Mouse (Mus musculus): Measurements from ENCODE around the gene Smad5. TPM values are rescaled to one million over a fixed set of nuclear protein-coding genes. Genes with fewer than 3 reads are reported as not detected.

The Smad5 gene
- polyA plus RNA-seq, 1 experiment from 2014 or later: 56.4 TPM

- DNase-seq (ENCODE audit: low spot score) (no peak), ATAC-seq (ENCODE audit: insufficient read depth, low FRiP score, low TSS enrichment) (no peak)
- H3K4me2 ChIP-seq (ENCODE audit: low read depth): no peak overlapping the region
- H3K36me3 ChIP-seq (ENCODE audit: control insufficient read depth, insufficient read depth, low read length): no peaks in the 10 kb centered on the region
- H3K27ac ChIP-seq (ENCODE audit: low read depth, low read length): no peak overlapping the region
- H3K9me3 ChIP-seq (ENCODE audit: control insufficient read depth, low read length): no peaks in the 10 kb centered on the region
- H3K9ac ChIP-seq (ENCODE audit: low read length): no peak overlapping the region
- 42% methylated on average over 10 of the region's 10 CpGs for WGBS
- H3K27me3 ChIP-seq (ENCODE audit: control insufficient read depth, insufficient read depth, low read length): no peaks in the 10 kb centered on the region
- H3K4me3 ChIP-seq (ENCODE audit: low read depth, low read length): no peak overlapping the region
- H3K4me1 ChIP-seq (ENCODE audit: control insufficient read depth, insufficient read depth, low read length): no peaks in the 10 kb centered on the region; the same call in 1 of the 2 replicates
Measured at GRCm38 (mm10) chr13:56678188-56678787, 24.5 kb upstream of the Smad5 start.

- Histone ChIP-seq H3K27me3 (ENCODE audit: control insufficient read depth, insufficient read depth, low read length) (no peaks in the 10 kb centered on the region), H3K9ac (ENCODE audit: low read length) (no peak overlapping the region), H3K9me3 (ENCODE audit: control insufficient read depth, low read length) (no peaks in the 10 kb centered on the region), H3K36me3 (ENCODE audit: control insufficient read depth, insufficient read depth, low read length) (no peaks in the 10 kb centered on the region), H3K4me3 (ENCODE audit: low read depth, low read length) (no peak overlapping the region), H3K4me1 (ENCODE audit: control insufficient read depth, insufficient read depth, low read length) (no peaks in the 10 kb centered on the region; the same call in 1 of the 2 replicates), H3K4me2 (ENCODE audit: low read depth) (no peak overlapping the region), H3K27ac (ENCODE audit: low read depth, low read length) (no peak overlapping the region)
- ATAC-seq (ENCODE audit: insufficient read depth, low FRiP score, low TSS enrichment) (no peak), DNase-seq (ENCODE audit: low spot score) (no peak)
- WGBS: 62% methylated on average over 10 of the region's 10 CpGs
Measured at GRCm38 (mm10) chr13:56678826-56679504, 23.8 kb upstream of the Smad5 start.

GRCm38 (mm10) chr13:56681924-56682323, 20.9 kb upstream of the Smad5 start:
- Histone ChIP-seq H3K9me3 (ENCODE audit: control insufficient read depth, low read length) (no peaks in the 10 kb centered on the region), H3K4me1 (ENCODE audit: control insufficient read depth, insufficient read depth, low read length) (no peaks in the 10 kb centered on the region; the same call in 1 of the 2 replicates), H3K4me2 (ENCODE audit: low read depth) (no peak overlapping the region), H3K9ac (ENCODE audit: low read length) (no peak overlapping the region), H3K27me3 (ENCODE audit: control insufficient read depth, insufficient read depth, low read length) (no peaks in the 10 kb centered on the region), H3K36me3 (ENCODE audit: control insufficient read depth, insufficient read depth, low read length) (no peaks in the 10 kb centered on the region), H3K4me3 (ENCODE audit: low read depth, low read length) (no peak overlapping the region), H3K27ac (ENCODE audit: low read depth, low read length) (no peak overlapping the region)
- no peak for DNase-seq (ENCODE audit: low spot score)
- 75% methylated on average over 4 of the region's 4 CpGs for WGBS
- no peak for ATAC-seq (ENCODE audit: insufficient read depth, low FRiP score, low TSS enrichment)

GRCm38 (mm10) chr13:56682326-56682725, 20.5 kb upstream of the Smad5 start:
- Histone ChIP-seq H3K4me1 (ENCODE audit: control insufficient read depth, insufficient read depth, low read length) (no peaks in the 10 kb centered on the region; the same call in 1 of the 2 replicates), H3K9ac (ENCODE audit: low read length) (no peak overlapping the region), H3K27ac (ENCODE audit: low read depth, low read length) (no peak overlapping the region), H3K9me3 (ENCODE audit: control insufficient read depth, low read length) (no peaks in the 10 kb centered on the region), H3K4me2 (ENCODE audit: low read depth) (no peak overlapping the region), H3K27me3 (ENCODE audit: control insufficient read depth, insufficient read depth, low read length) (no peaks in the 10 kb centered on the region), H3K4me3 (ENCODE audit: low read depth, low read length) (no peak overlapping the region), H3K36me3 (ENCODE audit: control insufficient read depth, insufficient read depth, low read length) (no peaks in the 10 kb centered on the region)
- WGBS: 86% methylated on average over 17 of the region's 17 CpGs
- ATAC-seq (ENCODE audit: insufficient read depth, low FRiP score, low TSS enrichment) (no peak), DNase-seq (ENCODE audit: low spot score) (no peak)

GRCm38 (mm10) chr13:56683306-56683705, 19.5 kb upstream of the Smad5 start:
- Histone ChIP-seq H3K4me1 (ENCODE audit: control insufficient read depth, insufficient read depth, low read length) (no peaks in the 10 kb centered on the region; the same call in 1 of the 2 replicates), H3K27ac (ENCODE audit: low read depth, low read length) (no peak overlapping the region), H3K9ac (ENCODE audit: low read length) (no peak overlapping the region), H3K4me3 (ENCODE audit: low read depth, low read length) (no peak overlapping the region), H3K9me3 (ENCODE audit: control insufficient read depth, low read length) (no peaks in the 10 kb centered on the region), H3K27me3 (ENCODE audit: control insufficient read depth, insufficient read depth, low read length) (no peaks in the 10 kb centered on the region), H3K4me2 (ENCODE audit: low read depth) (no peak overlapping the region), H3K36me3 (ENCODE audit: control insufficient read depth, insufficient read depth, low read length) (no peaks in the 10 kb centered on the region)
- no peak for DNase-seq (ENCODE audit: low spot score)
- 87% methylated on average over 7 of the region's 7 CpGs for WGBS
- no peak for ATAC-seq (ENCODE audit: insufficient read depth, low FRiP score, low TSS enrichment)

- Histone ChIP-seq H3K4me2 (ENCODE audit: low read depth) (no peak overlapping the region), H3K9me3 (ENCODE audit: control insufficient read depth, low read length) (no peaks in the 10 kb centered on the region), H3K27ac (ENCODE audit: low read depth, low read length) (no peak overlapping the region), H3K4me1 (ENCODE audit: control insufficient read depth, insufficient read depth, low read length) (no peaks in the 10 kb centered on the region), H3K4me3 (ENCODE audit: low read depth, low read length) (no peak overlapping the region), H3K27me3 (ENCODE audit: control insufficient read depth, insufficient read depth, low read length) (no peaks in the 10 kb centered on the region), H3K9ac (ENCODE audit: low read length) (no peak overlapping the region), H3K36me3 (ENCODE audit: control insufficient read depth, insufficient read depth, low read length) (no peaks in the 10 kb centered on the region)
- DNase-seq (ENCODE audit: low spot score): no peak
- 59% methylated on average over 7 of the region's 7 CpGs for WGBS
- ATAC-seq (ENCODE audit: insufficient read depth, low FRiP score, low TSS enrichment): no peak
Measured at GRCm38 (mm10) chr13:56692011-56692410, 10.8 kb upstream of the Smad5 start.

- Histone ChIP-seq H3K4me3 (ENCODE audit: low read depth, low read length) (no peak overlapping the region), H3K9ac (ENCODE audit: low read length) (no peak overlapping the region), H3K27ac (ENCODE audit: low read depth, low read length) (no peak overlapping the region), H3K9me3 (ENCODE audit: control insufficient read depth, low read length) (no peaks in the 10 kb centered on the region), H3K4me2 (ENCODE audit: low read depth) (no peak overlapping the region), H3K36me3 (ENCODE audit: control insufficient read depth, insufficient read depth, low read length) (no peaks in the 10 kb centered on the region), H3K27me3 (ENCODE audit: control insufficient read depth, insufficient read depth, low read length) (no peaks in the 10 kb centered on the region), H3K4me1 (ENCODE audit: control insufficient read depth, insufficient read depth, low read length) (peaks cover 4% of the 10 kb centered on the region)
- 88% methylated on average over 6 of the region's 6 CpGs for WGBS
- DNase-seq (ENCODE audit: low spot score) (no peak), ATAC-seq (ENCODE audit: insufficient read depth, low FRiP score, low TSS enrichment) (no peak)
Measured at GRCm38 (mm10) chr13:56692644-56693043, 10.2 kb upstream of the Smad5 start.

GRCm38 (mm10) chr13:56695701-56696100, 7.1 kb upstream of the Smad5 start:
- H3K4me3 ChIP-seq (ENCODE audit: low read depth, low read length): no peak overlapping the region
- no peak for DNase-seq (ENCODE audit: low spot score)

GRCm38 (mm10) chr13:56696699-56697098, 6.1 kb upstream of the Smad5 start:
- WGBS: 78% methylated on average over 5 of the region's 5 CpGs
- no peak overlapping the region for H3K27ac ChIP-seq (ENCODE audit: low read depth, low read length)
- H3K36me3 ChIP-seq (ENCODE audit: control insufficient read depth, insufficient read depth, low read length): no peaks in the 10 kb centered on the region
- H3K9ac ChIP-seq (ENCODE audit: low read length): no peak overlapping the region
- H3K27me3 ChIP-seq (ENCODE audit: control insufficient read depth, insufficient read depth, low read length): no peaks in the 10 kb centered on the region
- peaks cover 10% of the 10 kb centered on the region for H3K4me1 ChIP-seq (ENCODE audit: control insufficient read depth, insufficient read depth, low read length)
- ATAC-seq (ENCODE audit: insufficient read depth, low FRiP score, low TSS enrichment) (no peak), DNase-seq (ENCODE audit: low spot score) (no peak)
- no peak overlapping the region for H3K4me2 ChIP-seq (ENCODE audit: low read depth)
- no peak overlapping the region for H3K4me3 ChIP-seq (ENCODE audit: low read depth, low read length)
- H3K9me3 ChIP-seq (ENCODE audit: control insufficient read depth, low read length): no peaks in the 10 kb centered on the region

More at GRCm38 (mm10) chr13:56695701-56696100, 7.1 kb upstream of the Smad5 start:
- Histone ChIP-seq H3K27ac (ENCODE audit: low read depth, low read length) (no peak overlapping the region), H3K27me3 (ENCODE audit: control insufficient read depth, insufficient read depth, low read length) (no peaks in the 10 kb centered on the region), H3K9me3 (ENCODE audit: control insufficient read depth, low read length) (no peaks in the 10 kb centered on the region), H3K4me2 (ENCODE audit: low read depth) (no peak overlapping the region), H3K36me3 (ENCODE audit: control insufficient read depth, insufficient read depth, low read length) (no peaks in the 10 kb centered on the region), H3K9ac (ENCODE audit: low read length) (no peak overlapping the region), H3K4me1 (ENCODE audit: control insufficient read depth, insufficient read depth, low read length) (peaks cover 10% of the 10 kb centered on the region)
- WGBS: 91% methylated on average over 5 of the region's 5 CpGs
- ATAC-seq (ENCODE audit: insufficient read depth, low FRiP score, low TSS enrichment): no peak

Data from neural tube, embryonic 11.5 days (tissue).